Mouse (Mus musculus) spleen, postnatal 4 days (tissue): ENCODE data around the gene Mob3a.

Experiments used
- DNase-seq, 2 experiments: peaks; one replicate each; pipeline ENCODE4 v3.0.0; 2022; ENCODE audit warnings: low spot score in 2 of 2

Mob3a gene

DNA sequence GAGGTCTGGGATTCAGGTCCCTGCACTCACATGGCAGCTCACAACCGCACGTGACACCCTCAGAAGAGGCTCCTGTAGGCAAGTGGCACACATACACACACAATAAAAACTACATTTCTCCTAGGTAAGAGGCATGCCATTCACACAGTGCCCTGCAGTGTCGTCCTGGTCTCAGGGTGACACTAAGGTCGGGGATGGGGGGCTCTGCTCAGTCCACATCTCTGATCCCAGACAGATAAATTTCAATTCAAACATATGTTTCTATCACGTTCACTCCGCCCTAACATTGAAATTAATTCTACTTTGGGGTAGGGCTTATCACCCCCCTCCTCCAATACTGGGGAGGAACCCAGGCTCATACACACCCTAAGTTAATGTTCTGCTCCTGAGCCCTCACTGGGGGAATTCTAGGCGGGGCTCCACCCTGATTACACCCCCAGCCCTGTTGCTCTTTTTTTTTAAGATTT, 1.7 kb downstream of the Mob3a start:
- no peak for DNase-seq

DNA sequence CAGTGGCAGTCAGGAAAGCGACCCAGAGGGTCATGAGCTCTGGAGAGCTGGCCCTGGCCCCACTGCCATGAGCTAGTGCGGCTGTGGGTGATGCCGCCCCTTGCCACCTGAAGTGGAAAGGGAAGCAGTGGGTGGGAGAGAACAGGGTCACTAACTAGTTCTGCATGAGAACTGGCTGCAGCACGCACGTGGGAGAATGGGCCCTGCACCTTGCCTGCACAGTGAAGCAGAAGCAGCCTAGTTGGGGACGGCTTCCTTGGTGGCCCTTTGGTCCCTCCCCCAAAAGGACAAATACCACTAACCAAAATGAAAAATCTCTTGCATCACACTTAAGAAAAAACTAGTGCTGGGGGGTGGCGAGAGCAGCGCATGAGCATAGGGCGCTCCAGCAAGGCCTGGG, 3.2 kb downstream of the Mob3a start:
- no peak for DNase-seq

DNA sequence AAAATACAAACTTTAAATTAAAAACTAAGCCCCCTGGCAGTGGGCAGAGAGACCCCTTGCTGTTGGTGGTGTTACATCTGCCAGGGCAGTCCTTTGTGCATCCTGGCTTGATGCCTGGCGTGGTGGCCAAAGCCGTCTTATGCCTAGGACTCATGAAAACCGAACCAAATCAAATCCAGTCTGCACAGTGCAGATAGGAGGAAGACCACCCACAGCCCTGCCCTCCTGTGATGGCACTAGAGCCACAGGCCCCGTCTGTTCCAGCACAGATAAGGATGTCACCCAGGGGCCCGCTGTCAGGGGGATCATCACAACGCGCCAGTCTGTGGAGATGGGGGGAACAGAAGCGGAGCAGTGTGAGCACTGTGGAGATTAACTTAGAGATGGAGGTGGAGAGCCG, 4.0 kb downstream of the Mob3a start:
- peak in 1 of 2 experiments; percentile 62 for DNase-seq

DNA sequence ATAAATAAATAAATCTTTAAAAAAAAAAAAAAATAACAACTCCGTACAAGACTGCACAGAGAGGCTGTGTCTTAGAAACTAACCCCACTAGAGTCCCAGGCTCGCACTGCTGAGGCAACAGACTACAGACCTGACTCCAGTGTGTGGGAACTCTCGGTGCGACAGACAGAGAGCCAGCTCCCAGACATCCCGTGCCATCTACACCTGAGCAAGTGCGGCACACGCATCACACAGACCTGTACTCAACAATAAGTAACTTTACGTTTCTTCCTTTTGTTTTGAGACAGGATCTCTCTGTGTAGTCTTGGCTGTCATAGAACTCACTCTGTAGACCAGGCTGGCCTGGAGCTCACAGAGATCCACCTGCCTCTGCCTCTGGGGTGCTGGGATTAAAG, 4.4 kb downstream of the Mob3a start:
- no peak for DNase-seq

DNA sequence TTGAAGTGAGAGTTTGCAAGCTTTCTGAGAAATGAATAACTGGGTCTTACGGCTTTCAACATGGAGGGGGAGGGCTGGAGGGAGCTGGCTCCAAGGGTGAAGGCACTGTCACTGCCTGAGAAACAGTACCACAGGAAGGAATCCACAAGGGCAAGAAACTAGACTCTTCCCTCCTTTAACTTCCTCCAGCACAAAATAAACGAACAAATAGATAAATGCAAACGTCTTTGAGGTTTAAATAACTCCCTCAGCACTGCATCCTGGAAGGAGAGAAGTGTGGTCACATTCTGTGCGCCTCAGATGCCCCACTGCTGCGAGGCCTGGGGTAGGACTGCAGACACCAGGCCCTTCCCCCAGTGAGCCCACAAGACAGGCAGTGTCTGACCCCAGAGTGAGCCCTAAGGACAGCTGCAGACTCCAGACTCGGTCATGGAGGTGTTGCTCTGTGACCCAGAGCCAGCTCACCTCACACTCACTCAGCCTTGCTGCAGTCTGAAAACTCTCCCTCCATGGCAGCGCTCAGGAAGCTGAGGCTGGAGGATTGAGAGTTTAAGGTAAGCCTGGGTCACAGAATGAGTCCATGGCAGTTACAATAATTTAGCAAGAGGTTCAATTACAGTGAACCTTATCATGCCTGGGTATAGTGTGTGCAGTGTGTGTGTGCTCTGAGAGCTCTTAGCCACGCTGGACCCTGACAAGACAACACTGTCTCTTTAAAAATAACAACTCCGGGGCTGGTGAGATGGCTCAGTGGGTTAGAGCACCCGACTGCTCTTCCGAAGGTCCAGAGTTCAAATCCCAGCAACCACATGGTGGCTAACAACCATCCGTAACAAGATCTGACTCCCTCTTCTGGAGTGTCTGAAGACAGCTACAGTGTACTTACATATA, 5.0 kb downstream of the Mob3a start:
- DNase-seq: no peak

DNA sequence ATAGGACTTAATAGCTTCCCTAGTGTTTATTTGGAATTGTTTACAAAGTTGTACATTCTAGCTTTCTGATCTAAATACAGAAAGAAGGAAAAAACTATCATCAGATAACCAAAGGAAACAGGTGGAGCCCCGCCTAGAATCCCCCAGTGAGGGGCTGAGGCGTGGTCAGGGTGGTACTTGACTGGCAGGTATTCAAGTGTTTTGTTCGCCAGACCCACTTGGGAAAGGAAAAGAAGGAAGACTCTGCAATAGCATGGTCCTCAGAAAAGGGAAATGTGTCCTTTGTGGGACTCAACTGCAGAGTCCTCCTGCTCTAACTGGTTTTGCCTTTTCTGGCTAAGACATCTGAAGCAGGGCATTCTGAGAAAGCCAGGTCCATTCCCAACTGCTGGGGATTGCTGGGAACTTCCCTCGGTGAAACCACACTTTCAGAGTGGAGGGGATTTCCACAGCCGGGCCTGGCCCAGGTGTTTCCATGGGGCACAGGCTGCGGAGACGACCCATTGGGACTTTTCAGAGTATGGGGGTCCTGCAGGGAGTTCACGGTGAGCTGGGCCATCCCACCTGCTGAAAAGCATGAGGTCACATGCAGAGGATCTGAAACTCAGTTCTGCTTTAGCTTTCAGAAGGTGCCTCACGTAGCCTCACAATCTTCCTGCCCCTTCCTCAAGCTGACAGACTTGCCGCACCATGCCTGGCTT, 5.8 kb downstream of the Mob3a start:
- peak in 1 of 2 experiments; percentile 51 for DNase-seq

DNA sequence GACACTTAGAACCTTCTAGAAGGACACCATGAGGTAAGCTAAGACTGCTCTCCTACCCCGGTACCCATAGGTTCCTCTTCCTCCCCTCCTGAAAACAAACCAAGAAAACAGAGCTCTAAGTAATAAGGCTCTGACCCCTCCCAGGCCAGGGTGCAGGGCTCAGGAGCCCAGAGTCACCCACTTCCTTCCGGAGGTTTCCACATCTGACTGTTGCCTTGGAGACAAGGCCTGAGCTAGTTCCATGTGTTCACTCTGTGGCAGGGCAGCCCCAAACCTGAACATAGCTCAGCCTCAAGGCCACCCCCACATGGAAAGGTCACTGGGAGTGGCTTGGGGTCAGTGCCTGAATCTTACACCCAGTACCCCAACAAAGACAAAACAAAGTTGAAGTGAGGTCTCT, 6.6 kb downstream of the Mob3a start:
- DNase-seq: peak in 1 of 2 experiments; percentile 77

DNA sequence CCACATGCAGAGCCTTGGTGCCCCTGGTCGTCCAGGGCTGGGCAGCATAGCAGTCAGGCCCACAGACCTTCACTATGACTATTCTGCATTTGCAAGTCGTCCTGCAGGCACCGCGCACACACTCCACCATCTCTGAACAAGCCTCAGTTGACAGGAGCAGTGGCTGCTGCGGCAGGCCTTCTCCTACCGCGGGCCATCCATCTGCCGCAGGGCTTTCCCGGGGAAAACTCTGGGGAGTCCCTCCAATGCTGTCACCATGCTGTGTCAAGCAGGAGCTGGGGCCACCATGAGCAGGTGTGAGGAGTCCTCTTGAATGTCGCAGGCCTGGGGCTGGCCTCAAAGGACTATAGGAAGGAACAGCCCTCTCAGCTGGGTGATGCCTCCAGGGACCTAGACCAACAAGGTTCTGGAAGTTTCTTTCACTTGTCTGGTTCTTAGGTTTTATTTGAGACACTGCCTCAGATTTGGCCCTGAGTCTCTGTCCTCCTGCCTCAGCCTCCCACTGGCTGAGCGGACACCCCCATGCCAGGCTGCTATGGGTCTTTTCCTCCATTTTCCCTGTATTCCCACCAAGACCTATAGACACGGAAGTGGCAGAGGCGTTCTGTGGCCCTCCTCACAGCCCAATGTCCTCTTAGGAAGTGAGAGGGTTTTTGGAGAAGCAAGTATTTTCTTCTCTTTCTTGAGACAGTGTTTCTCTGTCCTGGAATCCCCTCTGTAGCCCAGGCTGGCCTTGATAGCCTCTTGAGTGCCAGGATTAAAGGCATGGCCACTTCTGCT, 7.4 kb downstream of the Mob3a start:
- DNase-seq: no peak

DNA sequence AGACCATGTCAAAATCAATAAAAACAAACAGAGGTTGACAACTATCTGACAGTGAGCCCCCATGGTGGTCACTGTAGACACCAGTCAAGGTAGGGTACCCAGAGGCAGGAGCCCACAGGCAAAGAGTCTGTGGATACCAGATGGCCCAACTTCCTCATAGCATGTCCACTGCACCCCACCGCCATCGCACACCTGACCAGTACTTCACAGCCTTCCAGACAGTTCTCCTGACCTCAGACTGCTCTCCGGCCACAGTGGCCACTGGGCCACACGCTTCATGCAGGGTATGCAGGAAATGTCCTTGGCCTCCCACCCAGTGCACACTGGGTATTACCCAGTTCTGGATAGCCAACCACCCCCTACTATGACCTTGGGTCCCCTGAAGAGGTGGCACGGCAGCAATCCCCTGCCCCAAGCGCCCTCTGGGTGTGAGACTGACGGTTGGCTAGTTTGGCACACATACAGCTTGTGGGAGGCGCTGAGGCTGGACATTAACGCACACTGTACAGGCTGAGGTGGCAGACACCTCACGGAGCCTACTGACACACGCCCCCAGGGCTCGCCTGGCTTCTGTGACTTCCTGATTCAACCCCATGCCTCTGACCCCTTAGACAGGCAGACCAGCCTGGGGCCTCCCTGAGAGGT, 8.3 kb downstream of the Mob3a start:
- DNase-seq: no peak

DNA sequence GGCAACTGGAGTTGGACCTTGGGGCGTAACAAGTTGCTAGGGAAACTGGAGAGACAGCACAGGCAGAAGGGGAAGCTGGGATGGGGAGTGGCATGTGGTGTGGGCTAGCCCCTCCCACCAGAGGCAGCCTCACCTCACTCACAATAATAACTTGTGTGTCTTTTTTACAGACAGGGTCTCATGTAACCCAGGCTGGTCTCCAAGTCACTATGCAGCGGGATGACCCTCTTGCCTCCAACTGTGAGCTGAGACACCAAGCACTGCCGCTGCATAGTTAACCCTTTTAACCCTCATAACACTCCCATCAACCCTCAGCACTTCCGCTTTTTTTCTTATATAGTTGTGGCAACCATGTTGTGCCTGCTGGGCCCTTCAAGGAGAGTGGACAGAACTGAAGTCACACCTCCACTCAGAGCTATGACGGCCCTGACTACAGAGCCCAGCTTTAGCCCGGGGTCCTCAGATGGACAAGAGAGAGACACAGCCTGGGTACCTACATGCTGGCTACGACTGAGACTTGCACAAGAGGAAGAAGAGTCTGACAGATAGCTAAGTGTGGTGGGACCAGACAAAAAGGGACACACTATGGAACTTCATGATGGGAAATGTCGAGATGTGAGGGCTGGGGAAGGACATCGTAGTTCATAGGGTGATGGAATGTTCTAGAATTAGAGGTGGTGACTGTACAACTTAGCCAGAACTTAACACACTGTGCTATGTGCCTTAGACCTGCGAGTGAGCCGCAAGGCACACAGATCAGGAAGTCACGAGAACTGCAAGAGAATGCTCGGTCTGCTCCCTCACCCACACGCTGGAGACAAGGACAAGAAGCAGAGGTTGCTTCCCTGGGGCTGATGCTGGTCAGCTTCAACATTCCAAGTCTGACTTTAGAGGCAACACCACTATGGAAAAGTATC, 9.3 kb downstream of the Mob3a start:
- peak in 1 of 2 experiments; percentile 57 for DNase-seq

DNA sequence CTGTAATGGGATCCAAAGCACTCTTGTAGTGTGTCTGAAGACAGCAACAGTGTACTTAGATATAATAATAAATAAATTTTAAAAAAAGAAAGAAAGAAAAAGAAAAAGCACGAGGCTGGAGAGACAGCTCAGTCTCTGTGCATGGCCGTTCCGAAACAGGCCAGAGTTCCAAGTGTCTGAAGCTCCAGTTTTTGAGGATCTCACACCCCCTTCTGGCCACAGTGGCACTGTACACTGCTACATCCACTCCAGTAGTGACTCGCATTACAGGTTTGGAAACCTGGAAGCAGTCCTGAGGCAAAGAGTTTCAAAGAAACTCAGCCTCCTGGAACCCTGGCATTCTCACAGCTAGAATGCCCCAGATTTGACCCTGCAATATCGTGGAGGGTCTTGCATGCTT, 13.9 kb downstream of the Mob3a start:
- DNase-seq: peak in 1 of 2 experiments; percentile 78

DNA sequence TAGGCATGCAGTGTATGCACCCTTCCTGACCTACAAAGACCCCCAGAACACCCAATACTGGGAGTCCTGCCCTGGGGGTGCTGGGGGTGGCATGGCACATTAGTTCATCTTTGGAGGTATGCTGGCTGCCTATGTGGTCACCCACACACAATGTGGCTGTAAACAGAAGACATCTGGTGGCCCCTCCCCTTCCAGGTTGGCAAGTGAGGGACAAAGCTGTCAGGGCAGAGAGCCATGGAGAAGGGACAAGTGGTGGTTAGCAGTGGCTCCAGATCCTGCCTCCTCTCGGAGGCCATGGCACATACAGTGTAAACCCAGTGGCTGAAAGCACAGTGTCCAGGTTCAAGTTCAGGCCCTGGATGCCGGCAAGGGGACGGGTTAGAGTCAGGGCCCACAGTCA, 15.2 kb downstream of the Mob3a start:
- DNase-seq: no peak

DNA sequence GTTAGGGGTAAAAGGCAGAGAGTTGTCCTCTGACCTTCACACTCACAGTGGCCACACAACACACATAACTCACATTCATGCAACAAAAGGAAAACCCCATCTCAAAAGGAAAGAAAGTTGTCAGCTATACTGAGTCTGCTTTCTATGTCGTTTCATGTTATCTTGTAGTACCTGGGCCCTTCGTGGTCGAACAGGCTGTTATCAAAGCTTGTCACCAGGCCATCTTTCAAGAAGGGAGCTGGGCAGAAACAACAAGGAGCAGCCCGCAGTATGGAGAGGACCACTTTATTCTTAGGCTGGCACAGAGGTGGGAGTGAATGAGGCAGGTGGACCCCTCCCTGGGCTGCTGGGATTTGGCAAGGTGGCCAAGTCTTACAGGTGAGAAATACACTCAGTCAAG, 16.8 kb downstream of the Mob3a start:
- DNase-seq: peak in 1 of 2 experiments; percentile 46

DNA sequence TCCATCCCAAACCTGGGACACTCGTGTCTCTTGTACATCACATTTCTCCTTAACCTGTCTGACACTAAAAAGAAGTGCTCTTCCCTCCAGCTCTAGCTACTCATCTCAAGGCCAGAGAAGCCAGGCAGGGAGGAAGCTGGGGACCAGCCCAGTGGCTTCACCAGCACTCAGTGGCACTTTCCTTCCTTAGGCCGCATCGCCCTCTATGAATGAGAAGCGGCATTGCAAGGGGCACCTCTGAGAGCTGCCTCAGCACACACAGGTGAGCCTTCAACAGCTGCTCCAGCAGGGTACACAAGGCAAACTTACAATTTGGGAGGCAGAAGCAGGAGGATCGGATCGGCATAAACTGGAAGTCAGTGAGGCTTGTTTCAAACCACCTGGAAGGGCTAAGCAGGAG, 17.6 kb downstream of the Mob3a start:
- DNase-seq: peak; percentile 87 to 92

DNA sequence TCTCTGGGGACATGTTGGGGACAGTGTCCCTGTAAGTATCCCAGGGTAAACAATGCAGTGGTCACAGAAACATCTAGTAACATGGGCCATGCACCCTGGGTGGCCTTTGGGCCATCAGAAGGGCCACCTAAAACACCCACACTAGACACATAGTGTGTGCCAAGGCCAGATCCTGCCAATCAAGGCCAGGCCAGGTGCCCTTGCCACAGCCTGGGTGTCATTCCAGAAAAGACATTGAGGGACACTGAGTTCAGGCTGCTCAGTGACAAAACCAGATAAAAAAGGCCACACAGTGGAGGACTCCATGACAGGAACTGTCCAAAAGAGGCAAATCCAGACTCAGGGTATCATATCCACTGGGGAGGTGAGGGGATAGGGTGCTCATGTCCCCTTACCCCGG, 18.1 kb downstream of the Mob3a start:
- DNase-seq: no peak

DNA sequence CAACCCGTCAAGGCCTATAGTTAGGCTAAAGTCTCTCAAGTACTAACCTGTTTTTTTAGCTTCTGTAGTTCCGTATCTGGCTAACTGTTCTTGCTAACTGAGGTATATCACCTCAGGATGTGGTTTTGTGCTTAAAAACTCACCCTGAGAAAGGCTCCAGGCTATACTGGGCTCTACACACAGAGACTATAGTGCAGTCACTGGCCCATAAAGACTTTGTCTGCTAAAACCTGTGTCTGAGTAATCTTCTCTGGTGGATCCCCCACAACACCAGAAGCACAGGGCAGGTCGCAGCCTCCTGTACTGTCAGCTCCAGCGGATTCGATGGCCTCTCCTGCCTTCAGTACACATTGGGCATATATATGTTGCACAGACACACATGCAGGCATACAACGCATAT, 19.8 kb downstream of the Mob3a start:
- DNase-seq: peak in 1 of 2 experiments; percentile 32

DNA sequence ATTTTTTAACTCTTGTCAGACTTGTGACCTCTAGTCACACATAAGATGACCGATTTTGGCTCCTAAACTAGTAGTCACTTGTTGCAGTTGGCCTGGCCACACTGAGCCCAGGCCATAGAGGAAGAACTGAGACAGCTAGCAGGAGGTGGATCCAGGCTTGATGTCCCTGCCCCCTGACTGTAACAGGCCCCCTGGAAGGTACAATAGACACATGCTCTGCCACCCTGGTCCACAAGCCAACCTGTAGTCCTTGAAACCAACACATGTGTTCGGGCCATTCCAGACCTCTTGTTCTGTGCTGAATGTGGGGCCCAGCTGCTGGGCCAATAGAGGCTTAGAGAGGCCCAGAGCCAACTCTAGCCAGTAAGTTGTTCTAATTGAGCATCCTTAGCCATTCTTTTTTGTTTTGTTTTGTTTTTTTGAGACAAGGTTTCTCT, 21.5 kb downstream of the Mob3a start:
- DNase-seq: peak in 1 of 2 experiments; percentile 17

DNA sequence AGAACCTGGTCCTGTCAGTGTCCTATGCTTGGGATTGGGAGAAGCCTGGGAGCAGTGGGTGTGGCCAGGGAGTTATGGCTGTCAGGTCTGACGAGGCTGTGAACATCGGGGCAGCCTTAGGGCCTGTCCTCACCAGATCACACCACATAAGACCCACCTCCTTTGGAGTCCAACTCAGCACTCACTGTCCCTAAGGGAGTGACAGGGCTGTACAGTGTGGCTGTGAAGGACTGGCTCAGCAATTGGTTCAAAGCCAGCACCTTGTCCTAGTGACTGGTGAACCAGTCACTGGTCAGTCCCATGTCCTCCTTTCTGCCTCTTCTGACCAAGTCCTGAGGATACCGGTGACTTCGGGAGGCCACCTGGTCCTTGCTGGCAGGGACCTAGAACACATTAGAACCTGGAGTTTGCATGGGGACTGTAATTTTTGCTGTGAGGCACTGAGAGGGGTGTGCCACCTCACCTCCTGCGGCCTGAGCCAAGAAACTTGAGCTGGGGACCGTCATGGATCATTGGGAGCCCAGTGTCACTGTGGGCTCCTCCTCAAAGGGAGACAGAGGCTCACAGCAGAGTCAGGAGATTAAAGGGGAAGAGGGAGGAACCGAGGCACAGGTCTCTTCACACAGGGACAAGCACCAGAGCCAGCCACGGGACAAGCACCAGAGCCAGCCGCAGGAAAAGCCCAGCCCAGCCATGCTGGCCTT, 22.1 kb downstream of the Mob3a start:
- peak in 1 of 2 experiments; percentile 34 for DNase-seq

DNA sequence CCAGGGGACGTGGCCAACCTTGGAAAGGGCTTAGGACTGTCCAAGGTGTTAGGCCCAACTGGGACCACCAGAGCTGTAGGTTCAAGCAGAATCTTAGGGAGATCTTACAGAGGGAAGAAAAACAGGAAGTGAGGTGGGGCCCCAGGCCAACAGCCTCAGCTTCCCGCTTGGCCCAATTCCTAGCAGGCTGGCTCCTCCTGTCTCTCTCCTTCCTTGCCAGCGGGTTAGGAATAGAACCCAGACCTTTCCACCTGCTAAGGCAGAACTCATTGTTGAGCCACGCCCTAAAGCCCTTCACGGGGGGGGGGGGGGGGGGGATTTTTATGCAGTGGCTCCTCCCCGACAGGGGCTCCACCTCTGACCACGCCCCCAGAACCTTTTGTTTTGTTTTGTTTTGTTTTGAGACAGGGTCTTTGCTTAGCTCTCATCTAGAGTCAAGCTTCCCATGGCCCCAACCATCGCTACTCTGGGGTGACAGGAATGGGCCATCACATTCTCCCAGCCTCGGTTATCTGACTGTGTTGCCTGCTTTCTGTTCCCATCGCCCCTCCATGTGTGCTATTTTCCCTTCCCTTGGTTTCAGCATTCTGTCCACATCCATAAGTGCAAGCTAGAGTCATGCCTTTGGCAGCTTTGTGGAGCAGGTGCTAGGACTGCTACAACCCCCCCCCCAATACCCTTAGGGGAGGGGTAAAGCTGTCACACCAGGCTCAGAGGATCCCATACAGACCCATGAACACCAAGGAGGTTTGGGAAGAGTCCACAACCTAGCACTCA, 23.0 kb downstream of the Mob3a start:
- DNase-seq: peak; percentile 61 to 77
